Mouse (Mus musculus): ENCODE measurements around the gene 9230104L09Rik. TPM values are rescaled to one million over a fixed set of nuclear protein-coding genes. Genes with fewer than 3 reads are reported as not detected.

Gene 9230104L09Rik
- polyA plus RNA-seq, 1 experiment = not detected

DNA sequence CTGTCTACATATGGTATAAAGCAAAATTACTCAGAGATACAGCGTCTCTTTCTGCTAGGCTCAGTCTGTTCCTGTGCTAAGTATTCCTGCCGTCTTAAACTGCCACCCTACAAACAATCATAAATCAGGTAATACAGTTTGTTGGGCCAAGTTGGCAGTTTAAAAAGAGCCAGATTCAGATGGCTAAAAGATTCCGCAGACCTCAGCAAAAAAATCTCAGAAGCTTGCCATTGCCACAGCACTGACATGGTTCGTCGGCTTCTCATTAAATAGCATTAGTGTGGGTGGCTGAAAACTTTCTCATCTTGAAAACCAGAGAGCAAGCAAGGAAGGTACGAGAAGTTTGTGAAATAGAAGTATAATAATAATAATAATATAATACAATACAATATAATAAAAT lies 58.1 kb downstream of the 9230104L09Rik start:
- TF ChIP-seq CTCF (IDR thresholded peaks at IDR 0.05; ENCODE audit: borderline replicate concordance, insufficient read depth, low read length) = no peak
- TF ChIP-seq POLR2A (IDR thresholded peaks at IDR 0.05; ENCODE audit: low read depth, low read length) = no peak
- Histone ChIP-seq H3K4me1 (ENCODE audit: control insufficient read depth, insufficient read depth, low read length) (no peaks in the 10 kb centered on the region), H3K4me3 (ENCODE audit: insufficient read depth, low read length) (no peak overlapping the region), H3K27ac (ENCODE audit: insufficient read depth, low read length) (no peak overlapping the region)

DNA sequence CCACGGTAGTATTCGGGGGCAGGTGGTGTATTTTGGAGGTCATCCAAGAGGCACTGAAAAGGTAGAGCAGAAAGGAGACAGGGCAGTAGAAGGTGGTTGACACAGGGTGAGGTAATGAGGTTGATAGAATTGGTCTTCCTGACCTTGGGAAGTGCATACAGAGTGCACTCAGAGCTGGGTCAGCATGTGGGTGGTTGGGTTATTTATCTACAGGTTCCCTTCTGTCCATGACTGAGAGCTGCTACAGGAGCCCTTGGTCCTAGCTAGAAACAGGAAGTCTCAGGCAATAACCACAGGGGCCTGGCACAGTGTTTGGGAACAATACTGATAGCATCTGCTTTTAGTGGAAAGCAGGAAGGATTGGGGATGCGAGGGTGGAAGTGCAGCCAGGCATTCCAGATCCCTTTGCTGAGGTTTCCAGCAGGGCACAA lies 63.3 kb downstream of the 9230104L09Rik start:
- no peak overlapping the region for H3K4me3 ChIP-seq (ENCODE audit: insufficient read depth, low read length)
- no peak overlapping the region for H3K27ac ChIP-seq (ENCODE audit: insufficient read depth, low read length)
- H3K4me1 ChIP-seq (ENCODE audit: control insufficient read depth, insufficient read depth, low read length) = no peaks in the 10 kb centered on the region
- no peak for TF ChIP-seq CTCF (IDR thresholded peaks at IDR 0.05; ENCODE audit: borderline replicate concordance, insufficient read depth, low read length)
- TF ChIP-seq POLR2A (IDR thresholded peaks at IDR 0.05; ENCODE audit: low read depth, low read length) = no peak

DNA sequence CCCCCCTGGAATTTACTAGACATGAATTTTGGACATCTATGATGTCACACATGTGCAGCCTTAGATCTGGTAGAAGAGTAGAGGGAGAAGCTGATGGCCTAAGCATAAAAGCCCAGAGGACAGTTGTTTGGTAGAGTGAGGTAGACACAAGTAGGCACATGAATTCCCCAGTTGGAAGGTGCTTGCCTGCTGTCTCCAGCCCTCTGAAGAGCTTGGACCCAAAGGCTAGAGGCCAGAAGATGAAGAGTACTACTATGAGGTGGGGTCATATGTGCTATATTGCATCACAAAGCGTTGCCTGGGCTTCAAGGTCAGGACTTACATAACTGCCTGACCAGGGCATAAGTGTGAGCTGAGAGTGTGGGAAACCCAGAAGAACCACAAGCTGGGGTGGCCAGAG lies 66.4 kb downstream of the 9230104L09Rik start, which contains the start of gene Cst8:
Gene Cst8, plus strand, starts transcription at position 301 of the 400 bp plus-strand sequence.
- TF ChIP-seq POLR2A (IDR thresholded peaks at IDR 0.05; ENCODE audit: low read depth, low read length) (no peak), CTCF (IDR thresholded peaks at IDR 0.05; ENCODE audit: borderline replicate concordance, insufficient read depth, low read length) (no peak)
- Histone ChIP-seq H3K27ac (ENCODE audit: insufficient read depth, low read length) (no peak within 1 kb of the TSS), H3K4me3 (ENCODE audit: insufficient read depth, low read length) (no peak within 1 kb of the TSS), H3K4me1 (ENCODE audit: control insufficient read depth, insufficient read depth, low read length) (no peaks in the 10 kb centered on the region)

Other genes with a start within 250 kb of the 9230104L09Rik start
- 19.8 and 25.5 TPM in 2 replicates for gene Nxt1, start 192.4 kb downstream of the 9230104L09Rik start, polyA plus RNA-seq (2011; ENCODE audit: insufficient read length, low read depth, missing spikeins)
- 17.8 and 23.5 TPM in 2 replicates for gene Gzf1, start 184.0 kb downstream of the 9230104L09Rik start, polyA plus RNA-seq (2011; ENCODE audit: insufficient read length, low read depth, missing spikeins)
- gene Napb, start 132.6 kb downstream of the 9230104L09Rik start, polyA plus RNA-seq (2011; ENCODE audit: insufficient read length, low read depth, missing spikeins) = 2.5 and 2.8 TPM in 2 replicates
- not detected in 2 replicates for gene Cstl1, start 114.7 kb downstream of the 9230104L09Rik start, polyA plus RNA-seq (2011; ENCODE audit: insufficient read length, low read depth, missing spikeins)
- not detected in 2 replicates for gene Cst11, start 93.5 kb downstream of the 9230104L09Rik start, polyA plus RNA-seq (2011; ENCODE audit: insufficient read length, low read depth, missing spikeins)
- gene 8030411F24Rik, start 83.0 kb downstream of the 9230104L09Rik start, polyA plus RNA-seq (2011; ENCODE audit: insufficient read length, low read depth, missing spikeins) = not detected in 2 replicates
- gene Cst12, start 75.7 kb downstream of the 9230104L09Rik start, polyA plus RNA-seq (2011; ENCODE audit: insufficient read length, low read depth, missing spikeins) = not detected in 2 replicates
- not detected in 2 replicates for gene Cst8, start 66.3 kb downstream of the 9230104L09Rik start, polyA plus RNA-seq (2011; ENCODE audit: insufficient read length, low read depth, missing spikeins)
- not detected in 2 replicates for gene Cst13, start 45.0 kb downstream of the 9230104L09Rik start, polyA plus RNA-seq (2011; ENCODE audit: insufficient read length, low read depth, missing spikeins)
- gene Cst9, start 29.9 kb downstream of the 9230104L09Rik start, polyA plus RNA-seq (2011; ENCODE audit: insufficient read length, low read depth, missing spikeins) = not detected in 2 replicates
- 381 and 419 TPM in 2 replicates for gene Cst3, start 10.7 kb upstream of the 9230104L09Rik start, polyA plus RNA-seq (2011; ENCODE audit: insufficient read length, low read depth, missing spikeins)
- not detected in 2 replicates for gene Gm1330, start 138.2 kb upstream of the 9230104L09Rik start, polyA plus RNA-seq (2011; ENCODE audit: insufficient read length, low read depth, missing spikeins)
- not detected in 2 replicates for gene Gm10750, start 152.2 kb upstream of the 9230104L09Rik start, polyA plus RNA-seq (2011; ENCODE audit: insufficient read length, low read depth, missing spikeins)